Mouse (Mus musculus) sigmoid colon, adult 10 weeks (tissue): ENCODE measurements around the gene Dnajc7. TPM values are rescaled to one million over a fixed set of nuclear protein-coding genes. Genes with fewer than 3 reads are reported as not detected.

ENCODE experiments used
- polyA plus RNA-seq: library from polyadenylated mRNA; stranded (reverse); fragments of 350-450 nt; fragmentation: Illumina TruSeq; extraction: RNeasy Lipid Tissue Mini Kit (QIAGEN cat#74804); gene quantifications from one replicate; pipeline ENCODE4 v1.2.3, GENCODE M21; 2014; ENCODE audit warnings: low read depth, low replicate concordance

The Dnajc7 gene
- 227 TPM for polyA plus RNA-seq

GRCm38 (mm10) chr11:100619982-100620381 lies at the start of gene Dnajc7:
Gene Dnajc7 (minus strand): TSS chr11:100620168.

GRCm38 (mm10) chr11:100618761-100619484 lies 1.0 kb downstream of the Dnajc7 start, which contains the start of gene Nkiras2:
Gene Nkiras2 (plus strand): TSS chr11:100619244.

GRCm38 (mm10) chr11:100574708-100575483 lies 45.1 kb downstream of the Dnajc7 start, which contains the start of gene Cnp:
Gene Cnp (plus strand): TSS chr11:100574904.

GRCm38 (mm10) chr11:100544832-100545745 lies 74.9 kb downstream of the Dnajc7 start, which contains the start of gene Ttc25:
Gene Ttc25 (plus strand): TSS chr11:100545607.

Other genes starting within 250 kb of the Dnajc7 start
- gene Jup, start 222.4 kb downstream of the Dnajc7 start, polyA plus RNA-seq = 5.2 TPM
- gene P3h4, start 205.3 kb downstream of the Dnajc7 start, polyA plus RNA-seq = 0.88 TPM
- gene Fkbp10, start 204.5 kb downstream of the Dnajc7 start, polyA plus RNA-seq = 0.66 TPM
- gene Nt5c3b, start 178.4 kb downstream of the Dnajc7 start, polyA plus RNA-seq = 7.8 TPM
- 0.69 TPM for gene Klhl10, start 178.3 kb downstream of the Dnajc7 start, polyA plus RNA-seq
- gene Klhl11, start 147.4 kb downstream of the Dnajc7 start, polyA plus RNA-seq = 5.7 TPM
- gene Acly, start 92.2 kb downstream of the Dnajc7 start, polyA plus RNA-seq = 137 TPM
- gene Ttc25, start 74.6 kb downstream of the Dnajc7 start, polyA plus RNA-seq = 0.41 TPM
- gene Cnp, start 45.3 kb downstream of the Dnajc7 start, polyA plus RNA-seq = 7.9 TPM
- gene Nkiras2, start 924 bp downstream of the Dnajc7 start, polyA plus RNA-seq = 7.5 TPM
- gene Zfp385c, start 72.3 kb upstream of the Dnajc7 start, polyA plus RNA-seq = not detected
- gene Dhx58, start 84.1 kb upstream of the Dnajc7 start, polyA plus RNA-seq = 4.0 TPM
- gene Kat2a, start 92.3 kb upstream of the Dnajc7 start, polyA plus RNA-seq = 1.7 TPM
- not detected for gene Hspb9, start 93.7 kb upstream of the Dnajc7 start, polyA plus RNA-seq
- 39.2 TPM for gene Rab5c, start 118.0 kb upstream of the Dnajc7 start, polyA plus RNA-seq
- gene Kcnh4, start 139.8 kb upstream of the Dnajc7 start, polyA plus RNA-seq = not detected
- not detected for gene Hcrt, start 142.8 kb upstream of the Dnajc7 start, polyA plus RNA-seq
- 1.7 TPM for gene Ghdc, start 150.8 kb upstream of the Dnajc7 start, polyA plus RNA-seq
- gene Stat5b, start 230.6 kb upstream of the Dnajc7 start, polyA plus RNA-seq = 4.0 TPM
- 1.9 TPM for gene Stat5a, start 239.2 kb upstream of the Dnajc7 start, polyA plus RNA-seq